Mouse (Mus musculus) embryonic facial prominence, embryonic 15.5 days (tissue): ENCODE measurements around the gene Th. TPM values are rescaled to one million over a fixed set of nuclear protein-coding genes. Genes with fewer than 3 reads are reported as not detected.

Experiments used
- ATAC-seq: fragments of 200-750 bp; cut with Nextera tagmentation; 2 replicates; pipeline ENCODE4 v1.8.0; 2017; ENCODE audit warnings: low read depth, moderate TSS enrichment; ENCODE audit not compliant: insufficient number of reproducible peaks, low FRiP score, low TSS enrichment
- H3K27ac ChIP-seq: fragments of 300-500 bp; sonication (generic); replicated peaks from 2 replicates; pipeline ENCODE4 v1.5.1; 2015; ENCODE audit warnings: mild to moderate bottlenecking, inconsistent platforms
- H3K27me3 ChIP-seq: fragments of 300-500 bp; sonication (generic); 2 replicates; pipeline ENCODE4 v1.6.1; 2015; ENCODE audit warnings: inconsistent platforms
- H3K36me3 ChIP-seq: fragments of 300-500 bp; sonication (generic); 2 replicates; pipeline ENCODE4 v1.6.1; 2015; ENCODE audit warnings: mild to moderate bottlenecking, inconsistent platforms
- H3K4me1 ChIP-seq: fragments of 300-500 bp; sonication (generic); 2 replicates; pipeline ENCODE4 v1.6.1; 2015; ENCODE audit warnings: inconsistent platforms
- H3K4me2 ChIP-seq: fragments of 300-500 bp; sonication (generic); replicated peaks from 2 replicates; pipeline ENCODE4 v1.6.1; 2015; ENCODE audit warnings: mild to moderate bottlenecking, inconsistent platforms
- H3K4me3 ChIP-seq: fragments of 300-500 bp; sonication (generic); replicated peaks from 2 replicates; pipeline ENCODE4 v1.5.1; 2015; ENCODE audit warnings: mild to moderate bottlenecking, inconsistent platforms
- H3K9ac ChIP-seq: fragments of 300-500 bp; sonication (generic); 2 replicates; pipeline ENCODE4 v1.6.1; 2015; ENCODE audit warnings: inconsistent platforms
- H3K9me3 ChIP-seq: fragments of 300-500 bp; sonication (generic); replicated peaks from 2 replicates; pipeline ENCODE4 v1.6.1; 2016; ENCODE audit warnings: inconsistent platforms
- WGBS: fragments of 180-500 bp; shearing (Covaris S2); methylation state at CpG from one replicate; pipeline ENCODE4 v1.1.7; 2015; 5-methylcytosine and 5-hydroxymethylcytosine counted together
- polyA plus RNA-seq: library from polyadenylated mRNA; unstranded; fragments of >200 nt; fragmentation: Nextera tagmentation; extraction: Ambion mirVana; gene quantifications from 2 replicates; pipeline ENCODE4 v1.2.1, GENCODE M21; 2015

Th gene
- polyA plus RNA-seq: 0.57 and 1.1 TPM in 2 replicates

- no peak for ATAC-seq
- 86% methylated on average over 3 of the region's 3 CpGs for WGBS
- Histone ChIP-seq H3K27me3 (no peaks in the 10 kb centered on the region), H3K4me2 (no peak within 1 kb of the TSS), H3K36me3 (no peaks in the 10 kb centered on the region), H3K9ac (no peak within 1 kb of the TSS), H3K9me3 (no peaks in the 10 kb centered on the region), H3K4me3 (no peak within 1 kb of the TSS), H3K27ac (no peak within 1 kb of the TSS), H3K4me1 (no peaks in the 10 kb centered on the region)
These were observed at the start of gene Th for GRCm38 (mm10) chr7:142931028-142931427. TSS of gene Th (minus strand) at chr7:142931128.

GRCm38 (mm10) chr7:142968809-142969511 is 38.0 kb upstream of the Th start, which contains the start of gene Ascl2:
TSS of gene Ascl2 (minus strand) at chr7:142969264.
- WGBS: under 1% methylated on average over 49 of the region's 51 CpGs
- H3K4me1 ChIP-seq: peaks cover 25% of the 10 kb centered on the region
- H3K27ac ChIP-seq: peak within 1 kb of the TSS; percentile 48; the same call in 1 of the 2 replicates
- no peaks in the 10 kb centered on the region for H3K36me3 ChIP-seq
- peak within 1 kb of the TSS; percentile 50 for H3K4me3 ChIP-seq
- peaks cover 83% of the 10 kb centered on the region for H3K27me3 ChIP-seq
- peak within 1 kb of the TSS; percentile 97 for H3K4me2 ChIP-seq
- H3K9ac ChIP-seq: peak within 1 kb of the TSS; percentile 45; the same call in 1 of the 2 replicates
- H3K9me3 ChIP-seq: no peaks in the 10 kb centered on the region
- no peak for ATAC-seq

- peak; percentile 40; the same call in 1 of the 2 replicates for ATAC-seq
- Histone ChIP-seq H3K9me3 (no peaks in the 10 kb centered on the region), H3K4me1 (peaks cover 25% of the 10 kb centered on the region), H3K4me2 (peak overlapping the region; percentile 97), H3K4me3 (peak overlapping the region; percentile 50), H3K27me3 (peaks cover 89% of the 10 kb centered on the region), H3K9ac (peak overlapping the region; percentile 45; the same call in 1 of the 2 replicates), H3K36me3 (no peaks in the 10 kb centered on the region), H3K27ac (peak overlapping the region; percentile 48)
- under 1% methylated on average over 90 of the region's 90 CpGs for WGBS
These were observed 37.2 kb upstream of the Th start for GRCm38 (mm10) chr7:142967884-142968808.

- peak overlapping the region; percentile 50 for H3K4me3 ChIP-seq
- peaks cover 25% of the 10 kb centered on the region for H3K4me1 ChIP-seq
- no peaks in the 10 kb centered on the region for H3K36me3 ChIP-seq
- H3K4me2 ChIP-seq: peak overlapping the region; percentile 97
- H3K9ac ChIP-seq: no peak overlapping the region
- 0% methylated on average over 36 of the region's 36 CpGs for WGBS
- H3K9me3 ChIP-seq: no peaks in the 10 kb centered on the region
- H3K27ac ChIP-seq: peak overlapping the region; percentile 48
- H3K27me3 ChIP-seq: peaks cover 88% of the 10 kb centered on the region
- no peak for ATAC-seq
These were observed 36.5 kb upstream of the Th start for GRCm38 (mm10) chr7:142967414-142967883.

GRCm38 (mm10) chr7:142959752-142960151 is 28.8 kb upstream of the Th start:
- no peak overlapping the region for H3K4me3 ChIP-seq
- H3K36me3 ChIP-seq: no peaks in the 10 kb centered on the region
- no peaks in the 10 kb centered on the region for H3K4me1 ChIP-seq
- 65% methylated on average over 4 of the region's 4 CpGs for WGBS
- H3K27ac ChIP-seq: no peak overlapping the region
- H3K27me3 ChIP-seq: peaks cover 15% of the 10 kb centered on the region; the same call in 1 of the 2 replicates
- no peak overlapping the region for H3K4me2 ChIP-seq
- no peak for ATAC-seq
- H3K9ac ChIP-seq: no peak overlapping the region
- H3K9me3 ChIP-seq: no peaks in the 10 kb centered on the region

GRCm38 (mm10) chr7:142958817-142959216 is 27.9 kb upstream of the Th start:
- Histone ChIP-seq H3K4me1 (no peaks in the 10 kb centered on the region), H3K9ac (no peak overlapping the region), H3K4me3 (no peak overlapping the region), H3K36me3 (no peaks in the 10 kb centered on the region), H3K27me3 (peaks cover 5% of the 10 kb centered on the region; the same call in 1 of the 2 replicates), H3K4me2 (no peak overlapping the region), H3K27ac (no peak overlapping the region), H3K9me3 (no peaks in the 10 kb centered on the region)
- WGBS: 93% methylated on average over 1 of the region's 1 CpGs
- ATAC-seq: no peak

- Histone ChIP-seq H3K27ac (no peak overlapping the region), H3K4me2 (no peak overlapping the region), H3K9me3 (no peaks in the 10 kb centered on the region), H3K27me3 (no peaks in the 10 kb centered on the region), H3K4me1 (no peaks in the 10 kb centered on the region), H3K9ac (no peak overlapping the region), H3K36me3 (no peaks in the 10 kb centered on the region), H3K4me3 (no peak overlapping the region)
- peak; percentile 62; the same call in 1 of the 2 replicates for ATAC-seq
- WGBS: 41% methylated on average over 2 of the region's 2 CpGs
These were observed 25.1 kb upstream of the Th start for GRCm38 (mm10) chr7:142956018-142956417.

- Histone ChIP-seq H3K9ac (no peak overlapping the region), H3K4me1 (no peaks in the 10 kb centered on the region), H3K36me3 (no peaks in the 10 kb centered on the region), H3K4me3 (no peak overlapping the region), H3K9me3 (no peaks in the 10 kb centered on the region), H3K4me2 (no peak overlapping the region), H3K27me3 (no peaks in the 10 kb centered on the region), H3K27ac (no peak overlapping the region)
- 0% methylated on average over 1 of the region's 1 CpGs for WGBS
- no peak for ATAC-seq
These were observed 18.6 kb upstream of the Th start for GRCm38 (mm10) chr7:142949568-142949967.

GRCm38 (mm10) chr7:142937631-142938030 is 6.7 kb upstream of the Th start:
- Histone ChIP-seq H3K27me3 (0 out of 2 replicates have a peak, but pooled peaks cover 3% of the 10 kb centered on the region), H3K4me2 (no peak overlapping the region), H3K4me3 (no peak overlapping the region), H3K27ac (no peak overlapping the region), H3K9ac (no peak overlapping the region), H3K9me3 (no peaks in the 10 kb centered on the region), H3K36me3 (no peaks in the 10 kb centered on the region), H3K4me1 (no peaks in the 10 kb centered on the region)
- no peak for ATAC-seq

GRCm38 (mm10) chr7:142935708-142936107 is 4.8 kb upstream of the Th start:
- Histone ChIP-seq H3K27ac (no peak overlapping the region), H3K4me1 (no peaks in the 10 kb centered on the region), H3K4me3 (no peak overlapping the region), H3K27me3 (0 out of 2 replicates have a peak, but pooled peaks cover 3% of the 10 kb centered on the region), H3K9ac (no peak overlapping the region), H3K36me3 (no peaks in the 10 kb centered on the region), H3K9me3 (no peaks in the 10 kb centered on the region), H3K4me2 (no peak overlapping the region)
- ATAC-seq: no peak
- WGBS: 74% methylated on average over 14 of the region's 14 CpGs

GRCm38 (mm10) chr7:142932469-142932868 is 1.5 kb upstream of the Th start:
- no peak overlapping the region for H3K27ac ChIP-seq
- H3K4me2 ChIP-seq: no peak overlapping the region
- ATAC-seq: no peak
- no peak overlapping the region for H3K9ac ChIP-seq
- 58% methylated on average over 3 of the region's 3 CpGs for WGBS
- no peaks in the 10 kb centered on the region for H3K9me3 ChIP-seq
- no peak overlapping the region for H3K4me3 ChIP-seq
- H3K27me3 ChIP-seq: no peaks in the 10 kb centered on the region
- H3K36me3 ChIP-seq: no peaks in the 10 kb centered on the region
- no peaks in the 10 kb centered on the region for H3K4me1 ChIP-seq
